Mouse (Mus musculus): ENCODE data around the gene Spon1. TPM values are rescaled to one million over a fixed set of nuclear protein-coding genes. Genes with fewer than 3 reads are reported as not detected.

Gene Spon1
- polyA plus RNA-seq, 1 experiment, result 38.2 TPM

- H3K27me3 ChIP-seq (ENCODE audit: control insufficient read depth, insufficient read depth, low read length), result no peaks in the 10 kb centered on the region
- no peaks in the 10 kb centered on the region; the same call in 1 of the 2 replicates for H3K4me1 ChIP-seq (ENCODE audit: control insufficient read depth, insufficient read depth, low read length)
- 31% methylated on average over 6 of the region's 6 CpGs for WGBS
- no peak overlapping the region for H3K27ac ChIP-seq (ENCODE audit: insufficient read depth, low read length)
- TF ChIP-seq POLR2A (IDR thresholded peaks at IDR 0.05; ENCODE audit: borderline replicate concordance, insufficient read depth, low read length) (no peak), CTCF (IDR thresholded peaks at IDR 0.05; ENCODE audit: borderline replicate concordance, insufficient read depth, low read depth, low read length) (no peak)
- no peak overlapping the region for H3K4me3 ChIP-seq (replicated peaks; ENCODE audit: insufficient read depth, low read depth, low read length)
- DNase-seq, result peak in 1 of 2 experiments; percentile 25
These were observed 321.5 kb downstream of the Spon1 start for GRCm38 (mm10) chr7:114087341-114087740.

- H3K27me3 ChIP-seq (ENCODE audit: control insufficient read depth, insufficient read depth, low read length), result no peaks in the 10 kb centered on the region
- TF ChIP-seq CTCF (IDR thresholded peaks at IDR 0.05; ENCODE audit: borderline replicate concordance, insufficient read depth, low read depth, low read length), result no peak
- no peak for TF ChIP-seq POLR2A (IDR thresholded peaks at IDR 0.05; ENCODE audit: borderline replicate concordance, insufficient read depth, low read length)
- no peak overlapping the region for H3K4me3 ChIP-seq (replicated peaks; ENCODE audit: insufficient read depth, low read depth, low read length)
- no peak for DNase-seq
- WGBS, result 48% methylated on average over 11 of the region's 11 CpGs
- no peaks in the 10 kb centered on the region; the same call in 1 of the 2 replicates for H3K4me1 ChIP-seq (ENCODE audit: control insufficient read depth, insufficient read depth, low read length)
- no peak overlapping the region for H3K27ac ChIP-seq (ENCODE audit: insufficient read depth, low read length)
These were observed 322.2 kb downstream of the Spon1 start for GRCm38 (mm10) chr7:114087986-114088385.

- H3K4me3 ChIP-seq (replicated peaks; ENCODE audit: insufficient read depth, low read depth, low read length), result no peak overlapping the region
- no peak overlapping the region for H3K27ac ChIP-seq (ENCODE audit: insufficient read depth, low read length)
- no peaks in the 10 kb centered on the region for H3K27me3 ChIP-seq (ENCODE audit: control insufficient read depth, insufficient read depth, low read length)
- H3K4me1 ChIP-seq (ENCODE audit: control insufficient read depth, insufficient read depth, low read length), result no peaks in the 10 kb centered on the region; the same call in 1 of the 2 replicates
- 61% methylated on average over 5 of the region's 5 CpGs for WGBS
- TF ChIP-seq POLR2A (IDR thresholded peaks at IDR 0.05; ENCODE audit: borderline replicate concordance, insufficient read depth, low read length), result no peak
- no peak for TF ChIP-seq CTCF (IDR thresholded peaks at IDR 0.05; ENCODE audit: borderline replicate concordance, insufficient read depth, low read depth, low read length)
- no peak for DNase-seq
These were observed 323.1 kb downstream of the Spon1 start for GRCm38 (mm10) chr7:114088918-114089317.

GRCm38 (mm10) chr7:114090231-114090630, 324.4 kb downstream of the Spon1 start:
- peak in 1 of 2 experiments; percentile 10 for DNase-seq
- WGBS, result 82% methylated on average over 3 of the region's 3 CpGs
- H3K4me1 ChIP-seq (ENCODE audit: control insufficient read depth, insufficient read depth, low read length), result no peaks in the 10 kb centered on the region; the same call in none of the 2 replicates
- TF ChIP-seq POLR2A (IDR thresholded peaks at IDR 0.05; ENCODE audit: borderline replicate concordance, insufficient read depth, low read length) (no peak), CTCF (IDR thresholded peaks at IDR 0.05; ENCODE audit: borderline replicate concordance, insufficient read depth, low read depth, low read length) (no peak)
- H3K27ac ChIP-seq (ENCODE audit: insufficient read depth, low read length), result no peak overlapping the region
- no peaks in the 10 kb centered on the region for H3K27me3 ChIP-seq (ENCODE audit: control insufficient read depth, insufficient read depth, low read length)
- H3K4me3 ChIP-seq (replicated peaks; ENCODE audit: insufficient read depth, low read depth, low read length), result no peak overlapping the region

- peaks cover 2% of the 10 kb centered on the region for H3K4me1 ChIP-seq (ENCODE audit: control insufficient read depth, insufficient read depth, low read length)
- H3K27ac ChIP-seq (ENCODE audit: insufficient read depth, low read length), result no peak overlapping the region
- TF ChIP-seq POLR2A (IDR thresholded peaks at IDR 0.05; ENCODE audit: borderline replicate concordance, insufficient read depth, low read length), result no peak
- no peak for TF ChIP-seq CTCF (IDR thresholded peaks at IDR 0.05; ENCODE audit: borderline replicate concordance, insufficient read depth, low read depth, low read length)
- no peak for DNase-seq
- H3K27me3 ChIP-seq (ENCODE audit: control insufficient read depth, insufficient read depth, low read length), result no peaks in the 10 kb centered on the region
- 71% methylated on average over 10 of the region's 10 CpGs for WGBS
- H3K4me3 ChIP-seq (replicated peaks; ENCODE audit: insufficient read depth, low read depth, low read length), result no peak overlapping the region
These were observed 325.2 kb downstream of the Spon1 start for GRCm38 (mm10) chr7:114090892-114091545.

Data from cerebellum, adult 2 months (tissue).